Mouse (Mus musculus): ENCODE measurements around the gene Insc.

Gene Insc

GRCm38 (mm10) chr7:114822736-114823135 is 79.2 kb downstream of the Insc start:
- no peak for DNase-seq (ENCODE audit: low read depth, low spot score)

GRCm38 (mm10) chr7:114827360-114827759 is 83.9 kb downstream of the Insc start:
- DNase-seq (ENCODE audit: low read depth, low spot score) = no peak

GRCm38 (mm10) chr7:114832257-114832940 is 88.9 kb downstream of the Insc start:
- peak; percentile 59 for DNase-seq (ENCODE audit: low read depth, low spot score)

GRCm38 (mm10) chr7:114834504-114834903 is 91.0 kb downstream of the Insc start:
- DNase-seq (ENCODE audit: low read depth, low spot score) = no peak

- peak; percentile 86 for DNase-seq (ENCODE audit: low read depth, low spot score)
Observed at GRCm38 (mm10) chr7:114837268-114837667, 93.8 kb downstream of the Insc start.

GRCm38 (mm10) chr7:114840029-114840745 is 96.7 kb downstream of the Insc start:
- DNase-seq (ENCODE audit: low read depth, low spot score) = no peak

- DNase-seq (ENCODE audit: low read depth, low spot score) = peak; percentile 37
Observed at GRCm38 (mm10) chr7:114842644-114843211, 99.2 kb downstream of the Insc start.

DNA sequence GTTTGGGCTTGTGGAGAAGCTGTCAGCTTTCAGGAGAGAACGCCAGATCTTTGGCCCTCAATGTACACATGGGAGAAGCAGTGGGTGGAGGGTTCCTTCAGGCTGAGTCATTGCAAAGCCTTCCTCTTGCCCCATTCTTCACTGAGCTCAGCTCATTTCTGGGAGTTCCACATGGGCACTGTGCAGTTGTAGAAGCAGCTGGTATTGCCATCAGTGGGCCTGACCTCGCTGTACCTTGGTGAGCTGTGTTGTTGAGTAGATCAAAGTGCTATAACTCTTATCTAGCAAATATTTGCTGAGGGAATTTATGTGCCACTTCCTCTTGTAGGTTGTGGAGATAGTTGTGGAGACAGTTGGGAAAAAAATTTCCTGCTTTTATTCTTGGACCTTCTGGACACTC is 103.7 kb downstream of the Insc start:
- DNase-seq (ENCODE audit: low read depth, low spot score) = no peak

GRCm38 (mm10) chr7:114852387-114852786 is 108.9 kb downstream of the Insc start:
- DNase-seq (ENCODE audit: low read depth, low spot score) = no peak

GRCm38 (mm10) chr7:114854169-114854568 is 110.7 kb downstream of the Insc start:
- no peak for DNase-seq (ENCODE audit: low read depth, low spot score)

DNA sequence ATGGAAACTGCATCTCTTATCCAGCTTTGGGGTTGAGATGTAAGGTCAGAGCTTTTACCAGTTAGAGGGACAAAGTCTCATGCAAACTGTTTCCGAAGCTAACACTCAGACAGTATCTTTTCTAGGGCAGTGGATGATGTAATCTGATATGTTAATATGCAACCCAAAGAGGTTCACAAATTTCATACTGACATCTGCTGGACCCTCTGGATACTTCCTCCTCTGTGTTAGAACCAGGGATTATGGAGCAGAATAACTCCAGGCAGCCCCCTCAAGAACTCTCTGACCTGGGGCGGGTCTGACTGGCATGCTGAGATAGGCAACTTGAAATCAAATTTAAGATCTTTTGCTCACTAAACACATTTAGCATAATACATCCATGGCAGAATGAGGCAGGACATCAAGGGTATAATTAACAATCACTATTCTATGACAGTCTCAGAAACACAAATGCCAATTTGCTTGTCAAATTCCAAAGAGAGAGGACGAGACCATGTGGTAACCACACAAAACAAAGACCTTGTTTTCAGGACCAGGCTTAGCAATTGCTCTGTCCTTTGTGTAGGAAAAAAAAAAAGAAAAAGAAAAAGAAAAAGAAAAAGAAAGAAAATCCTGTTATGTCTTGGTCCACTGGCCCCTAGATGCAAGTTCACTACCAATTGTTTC is 117.5 kb downstream of the Insc start:
- DNase-seq (ENCODE audit: low read depth, low spot score) = peak; percentile 19

- DNase-seq (ENCODE audit: low read depth, low spot score) = no peak
Observed at GRCm38 (mm10) chr7:114873315-114874012, 130.0 kb downstream of the Insc start.

GRCm38 (mm10) chr7:114874032-114874441 is 130.5 kb downstream of the Insc start:
- peak; percentile 81 for DNase-seq (ENCODE audit: low read depth, low spot score)

- DNase-seq (ENCODE audit: low read depth, low spot score) = no peak
Observed at GRCm38 (mm10) chr7:114874579-114874978, 131.1 kb downstream of the Insc start.

- peak; percentile 27 for DNase-seq (ENCODE audit: low read depth, low spot score)
Observed at GRCm38 (mm10) chr7:114883602-114884001, 140.1 kb downstream of the Insc start.

DNA sequence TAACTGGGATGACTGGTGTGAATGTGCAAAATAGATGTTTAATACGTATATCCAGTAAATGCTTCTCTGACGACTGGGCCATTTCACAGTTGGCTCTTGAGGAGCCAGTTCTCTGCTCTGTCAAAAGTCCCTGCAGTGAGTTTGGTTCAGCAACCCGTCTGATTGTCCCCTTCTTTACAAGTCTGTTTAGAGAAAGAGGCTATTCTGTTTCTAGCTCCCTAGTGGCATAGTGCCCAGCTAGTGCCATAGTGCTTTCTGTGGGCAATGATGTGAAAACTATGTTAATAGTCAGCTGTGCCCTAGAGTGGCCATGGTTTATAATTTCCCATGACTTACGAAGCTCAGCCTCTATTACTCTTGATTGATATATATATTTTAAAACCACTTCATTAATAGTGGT is 143.4 kb downstream of the Insc start:
- peak; percentile 28 for DNase-seq (ENCODE audit: low read depth, low spot score)

DNA sequence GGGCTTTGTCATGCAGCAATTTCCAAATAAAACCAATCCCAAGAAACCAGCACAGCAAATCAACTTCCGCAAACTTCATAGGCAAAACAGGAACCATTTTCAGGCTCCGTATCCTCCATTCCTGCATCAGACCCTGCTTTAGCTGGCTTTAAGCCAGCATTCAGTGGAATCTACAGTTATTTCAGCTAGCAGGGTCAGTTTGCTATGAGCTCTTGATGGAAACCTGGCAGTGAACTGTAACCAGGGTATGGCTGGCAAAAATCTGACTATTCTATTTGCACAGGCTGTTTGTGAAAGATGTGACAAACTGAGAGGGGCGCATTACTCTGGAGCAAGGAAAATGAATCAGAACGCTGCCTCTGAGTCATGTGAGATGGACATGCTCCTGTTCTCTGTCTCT is 146.7 kb downstream of the Insc start:
- no peak for DNase-seq (ENCODE audit: low read depth, low spot score)

GRCm38 (mm10) chr7:114892618-114893257 is 149.2 kb downstream of the Insc start:
- peak; percentile 68 for DNase-seq (ENCODE audit: low read depth, low spot score)

GRCm38 (mm10) chr7:114893889-114894288 is 150.4 kb downstream of the Insc start:
- no peak for DNase-seq (ENCODE audit: low read depth, low spot score)

DNA sequence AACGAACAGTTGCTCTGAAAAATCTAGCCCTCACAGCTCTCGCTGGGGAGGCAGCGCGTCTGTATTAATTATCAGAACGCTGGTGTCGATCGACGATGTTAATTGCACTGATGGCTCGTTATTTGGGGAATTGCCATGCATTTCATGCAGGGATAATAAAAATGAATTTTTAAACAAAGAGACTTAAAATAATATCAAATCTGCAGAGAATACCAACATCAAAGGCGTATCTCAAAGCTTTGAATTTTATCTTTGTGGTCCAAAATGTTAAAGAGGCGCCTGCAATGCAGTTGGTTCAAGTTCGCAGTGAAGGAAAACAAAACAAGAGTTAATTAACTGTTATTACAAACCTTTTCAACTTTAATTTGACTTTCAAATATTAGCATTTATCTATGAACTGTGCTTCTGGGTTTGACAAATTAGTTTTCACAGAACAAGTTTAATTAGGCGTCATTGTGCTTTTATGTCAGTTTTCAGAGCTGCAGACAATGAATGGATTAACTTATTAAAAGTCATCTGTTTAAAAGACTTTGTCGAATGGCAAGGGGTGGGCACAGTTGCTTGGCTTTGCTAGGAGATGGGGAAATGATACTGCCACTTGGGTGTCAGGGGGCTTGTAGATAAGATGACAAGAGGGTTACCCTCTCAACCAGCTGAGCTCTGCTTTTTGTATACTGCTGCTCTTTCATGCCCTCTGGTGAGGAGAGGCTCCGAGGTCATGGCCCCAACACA is 153.6 kb downstream of the Insc start:
- DNase-seq (ENCODE audit: low read depth, low spot score) = no peak

Data from brain, adult 2 months (tissue).